Mouse (Mus musculus): Measurements from ENCODE around the gene Rev3l. TPM values are rescaled to one million over a fixed set of nuclear protein-coding genes. Genes with fewer than 3 reads are reported as not detected.

The Rev3l gene
- polyA plus RNA-seq (2021; fragmentation: Nextera tagmentation), result 2.6 and 2.7 TPM in 2 replicates
- long read RNA-seq, experiment 1, partial matches to known transcripts, result 11 of 13 reads
- long read RNA-seq, experiment 1, other reads (novel, unspliced or antisense), result 2 of 13 reads
- long read RNA-seq, experiment 2, partial matches to known transcripts, result 30 of 41 reads
- long read RNA-seq, experiment 2, other reads (novel, unspliced or antisense), result 11 of 41 reads

DNA sequence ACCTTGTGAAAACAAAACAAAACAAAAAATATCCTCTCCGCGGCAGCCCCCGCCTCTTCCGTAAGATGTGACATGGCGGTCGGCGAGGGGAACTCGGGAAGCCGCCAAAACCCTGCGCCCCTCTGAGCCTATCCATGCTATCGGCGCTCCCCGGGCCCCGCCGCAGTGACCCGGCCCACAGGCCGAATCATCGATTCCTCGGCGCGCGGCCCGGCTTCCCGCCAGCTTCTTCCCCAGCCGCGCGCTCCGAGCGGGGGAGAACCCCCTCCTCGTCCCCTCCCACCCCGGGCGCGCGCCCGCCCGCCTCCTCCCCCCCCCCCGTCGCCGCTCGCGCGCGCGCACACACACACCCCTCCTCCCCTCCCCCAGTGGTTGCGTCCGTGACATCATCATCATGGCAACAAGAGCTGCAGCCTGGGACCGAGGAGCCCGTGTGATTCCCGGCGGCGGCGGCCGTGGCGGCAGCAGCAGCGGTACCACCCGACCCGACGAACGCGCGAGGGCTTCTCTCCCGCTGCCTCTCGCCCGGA lies at the start of gene Rev3l:
Gene Rev3l, plus strand, starts transcription at position 383 of the 530 bp plus-strand sequence.

DNA sequence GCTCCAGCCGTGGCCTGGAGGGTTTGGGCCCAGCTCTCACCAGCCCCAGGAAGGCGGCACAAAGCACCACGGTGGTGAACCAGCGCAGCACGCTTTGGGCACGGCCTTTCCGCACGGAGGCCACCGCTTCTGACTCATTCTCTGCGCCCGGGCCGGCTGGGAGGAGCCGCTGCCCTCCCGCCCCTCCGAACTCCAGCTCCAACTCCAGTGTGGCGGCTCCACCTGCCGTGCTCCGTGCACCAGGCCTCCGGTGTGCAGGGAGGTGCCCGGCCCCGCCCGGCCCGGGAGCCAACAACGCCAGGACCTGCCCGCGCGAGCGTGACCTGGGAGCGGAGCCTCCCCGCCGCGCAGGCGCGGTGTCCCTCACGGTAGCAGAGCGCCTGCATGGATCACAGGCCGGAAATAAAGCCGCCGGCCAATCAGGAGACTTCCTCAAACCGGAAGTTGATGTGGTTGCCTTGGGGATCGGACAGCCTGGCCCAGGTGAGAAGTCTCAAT lies 167.0 kb downstream of the Rev3l start, which contains the start of gene Mfsd4b4:
Gene Mfsd4b4, minus strand, starts transcription at position 365 of the 498 bp plus-strand sequence.

Other genes with a start within 250 kb of the Rev3l start
- gene Traf3ip2, start 119.2 kb upstream of the Rev3l start, polyA plus RNA-seq (2021; fragmentation: Nextera tagmentation), result 2.1 and 7.4 TPM in 2 replicates
- 2.8 TPM in 2 replicates for gene Mfsd4b4, start 167.1 kb downstream of the Rev3l start, polyA plus RNA-seq (2021; fragmentation: Nextera tagmentation)
- not detected in 2 replicates for gene Mfsd4b2, start 194.8 kb downstream of the Rev3l start, polyA plus RNA-seq (2021; fragmentation: Nextera tagmentation)
- 0.13 and 0.28 TPM in 2 replicates for gene Mfsd4b3, start 228.0 kb downstream of the Rev3l start, polyA plus RNA-seq (2021; fragmentation: Nextera tagmentation)